In genomic region chr19:6321786-6322621, GRCm38 (mm10) we compare ENCODE assay signal across 11 mouse cellular contexts. TPM values are rescaled to one million over a fixed set of nuclear protein-coding genes. Genes with fewer than 3 reads are reported as not detected.
DNase-seq lines count a peak whose midpoint lies in the region; ATAC-seq and TF ChIP-seq lines count a peak whose summit lies in the region.
"Had no signal": no experiment of that assay in that cellular context is flagged by ENCODE, and none has a peak within 500 bp of the region (broad histone marks: within the 10 kb centered on the region; RNA-seq: fewer than 3 reads in every experiment).

No protein-coding gene starts in this region.

- H3K27me3 ChIP-seq in cerebellum, adult 2 months (ENCODE audit: control insufficient read depth, insufficient read depth, low read length): no peaks in the 10 kb centered on the region
- no peaks in the 10 kb centered on the region for H3K27me3 ChIP-seq in intestine, embryonic 14.5 days (replicated peaks; ENCODE audit: control insufficient read depth, insufficient read depth, low read length)
- H3K27me3 ChIP-seq in stomach, postnatal 0 days (ENCODE audit: control insufficient read depth, insufficient read depth, low read length): no peaks in the 10 kb centered on the region
- H3K27me3 ChIP-seq in thymus, adult 2 months (ENCODE audit: control insufficient read depth, insufficient read depth, low read length): no peaks in the 10 kb centered on the region
- H3K27me3 ChIP-seq: midbrain, embryonic 12.5 days had no signal

- H3K9me3 ChIP-seq in intestine, embryonic 14.5 days (ENCODE audit: control insufficient read depth, low read length): no peaks in the 10 kb centered on the region
- H3K9me3 ChIP-seq in stomach, postnatal 0 days (ENCODE audit: control insufficient read depth, low read length): no peaks in the 10 kb centered on the region
- H3K9me3 ChIP-seq: G1E; midbrain, embryonic 12.5 days had no signal

- H3K4me1 ChIP-seq in cerebellum, adult 2 months (ENCODE audit: control insufficient read depth, insufficient read depth, low read length): peaks cover 2% of the 10 kb centered on the region; the same call in 1 of the 2 replicates
- H3K4me1 ChIP-seq in intestine, embryonic 14.5 days (replicated peaks; ENCODE audit: control insufficient read depth, insufficient read depth, low read length): no peaks in the 10 kb centered on the region
- H3K4me1 ChIP-seq in stomach, postnatal 0 days (replicated peaks; ENCODE audit: control insufficient read depth, insufficient read depth): no peaks in the 10 kb centered on the region
- no peaks in the 10 kb centered on the region for H3K4me1 ChIP-seq in thymus, adult 2 months (replicated peaks; ENCODE audit: control insufficient read depth, insufficient read depth, low read length)
- H3K4me1 ChIP-seq: midbrain, embryonic 12.5 days had no signal

- no peak for TF ChIP-seq EP300 in stomach, postnatal 0 days (optimal IDR thresholded peaks at IDR 0.05)

- DNase-seq in cerebellum, adult 2 months: peak; percentile 27 to 62
- no peak for DNase-seq in cerebellum, postnatal 25 days
- peak; percentile 60 to 67 for DNase-seq in urinary bladder, adult 18-20 months (ENCODE audit: low spot score in 2 of 2)
- DNase-seq in urinary bladder, postnatal 10 days (ENCODE audit: low spot score): no peak
- DNase-seq in intestine, embryonic 14.5 days (ENCODE audit: low spot score): no peak
- DNase-seq in stomach, postnatal 0 days (ENCODE audit: low spot score): peak; percentile 63
- no peak for DNase-seq in spleen, postnatal 10 days (ENCODE audit: low spot score in 2 of 2)
- DNase-seq in thymus, adult 2 months: no peak
- DNase-seq: left cerebral cortex, postnatal 4 days had no signal

- peak; percentile 56 for ATAC-seq in intestine, embryonic 14.5 days (replicated peaks; ENCODE audit: low FRiP score, low TSS enrichment, low read depth)
- ATAC-seq in stomach, postnatal 0 days (ENCODE audit: low FRiP score, low TSS enrichment): peak; percentile 82

- peaks cover 47% of the 10 kb centered on the region for H3K36me3 ChIP-seq in intestine, embryonic 14.5 days (ENCODE audit: control insufficient read depth, insufficient read depth, low read length)
- H3K36me3 ChIP-seq in stomach, postnatal 0 days (ENCODE audit: control insufficient read depth, insufficient read depth, low read length): peaks cover 19% of the 10 kb centered on the region
- no peaks in the 10 kb centered on the region for H3K36me3 ChIP-seq in thymus, adult 2 months (ENCODE audit: control insufficient read depth, insufficient read depth, low read length)

- TF ChIP-seq CTCF in cerebellum, adult 2 months (IDR thresholded peaks at IDR 0.05; ENCODE audit: borderline replicate concordance, insufficient read depth, low read depth, low read length): no peak
- no peak for TF ChIP-seq CTCF in stomach, postnatal 0 days (IDR thresholded peaks at IDR 0.05; ENCODE audit: low read depth)
- no peak for TF ChIP-seq CTCF in thymus, adult 2 months (IDR thresholded peaks at IDR 0.05; ENCODE audit: borderline replicate concordance, control insufficient read depth, extremely low read depth, insufficient read depth, low read length, poor library complexity)

- no peak for TF ChIP-seq POLR2A in cerebellum, adult 2 months (IDR thresholded peaks at IDR 0.05; ENCODE audit: borderline replicate concordance, insufficient read depth, low read length)
- TF ChIP-seq POLR2A in thymus, adult 2 months (IDR thresholded peaks at IDR 0.05; ENCODE audit: control insufficient read depth, extremely low read depth, insufficient read depth, low read length, poor library complexity): no peak

- no peak overlapping the region for H3K27ac ChIP-seq in cerebellum, adult 2 months (ENCODE audit: insufficient read depth, low read length)
- H3K27ac ChIP-seq in intestine, embryonic 14.5 days (ENCODE audit: low read depth): no peak overlapping the region
- H3K27ac ChIP-seq in stomach, postnatal 0 days (replicated peaks): peak overlapping the region; percentile 82
- H3K27ac ChIP-seq in thymus, adult 2 months (ENCODE audit: control insufficient read depth, insufficient read depth, low read length): no peak overlapping the region
- H3K27ac ChIP-seq: midbrain, embryonic 12.5 days had no signal

- no peak overlapping the region for H3K9ac ChIP-seq in intestine, embryonic 14.5 days (ENCODE audit: low read length)
- H3K9ac ChIP-seq in stomach, postnatal 0 days (ENCODE audit: low read length): peak overlapping the region; percentile 41; the same call in 1 of the 2 replicates
- H3K9ac ChIP-seq: midbrain, embryonic 12.5 days had no signal

- H3K4me2 ChIP-seq in intestine, embryonic 14.5 days (ENCODE audit: low read length): no peak overlapping the region
- H3K4me2 ChIP-seq in stomach, postnatal 0 days (replicated peaks; ENCODE audit: low read depth): peak overlapping the region; percentile 27
- H3K4me2 ChIP-seq: midbrain, embryonic 12.5 days had no signal

- WGBS in cerebellum, adult 2 months: 77% methylated on average over 33 of the region's 33 CpGs
- WGBS in intestine, embryonic 14.5 days: 70% methylated on average over 33 of the region's 33 CpGs
- WGBS in stomach, postnatal 0 days: 49% methylated on average over 33 of the region's 33 CpGs
- WGBS in thymus, adult 2 months: 94% methylated on average over 33 of the region's 33 CpGs

- H3K4me3 ChIP-seq in cerebellum, adult 2 months (replicated peaks; ENCODE audit: insufficient read depth, low read depth, low read length): no peak overlapping the region
- no peak overlapping the region for H3K4me3 ChIP-seq in intestine, embryonic 14.5 days (ENCODE audit: low read depth, low read length)
- H3K4me3 ChIP-seq in stomach, postnatal 0 days (ENCODE audit: low read depth, low read length): no peak overlapping the region
- H3K4me3 ChIP-seq in thymus, adult 2 months (ENCODE audit: control insufficient read depth, insufficient read depth, low read length): no peak overlapping the region
- H3K4me3 ChIP-seq: midbrain, embryonic 12.5 days had no signal

RNA-seq across cellular contexts. Expression of gene Men1, which starts 12.8 kb away (rescaled TPM):
- polyA plus RNA-seq in cerebellum, adult 2 months (2012; rRNA removed): 84.1 and 85.5 TPM in 2 replicates
- polyA plus RNA-seq in intestine, embryonic 14.5 days (2014; fragmentation: Nextera tagmentation; extraction: Ambion mirVana): 55.2 and 56.2 TPM in 2 replicates
- 27.1 and 27.9 TPM in 2 replicates for polyA plus RNA-seq in stomach, postnatal 0 days (2015; fragmentation: Nextera tagmentation; extraction: Ambion mirVana)
- polyA plus RNA-seq in thymus, adult 2 months (2012; rRNA removed): 141 and 143 TPM in 2 replicates

RNA-seq across cellular contexts. Expression of gene Cdc42bpg, which starts 15.7 kb away (rescaled TPM):
- 33.1 and 36.5 TPM in 2 replicates for polyA plus RNA-seq in cerebellum, adult 2 months (2012; rRNA removed)
- 1.5 and 1.8 TPM in 2 replicates for polyA plus RNA-seq in intestine, embryonic 14.5 days (2014; fragmentation: Nextera tagmentation; extraction: Ambion mirVana)
- polyA plus RNA-seq in stomach, postnatal 0 days (2015; fragmentation: Nextera tagmentation; extraction: Ambion mirVana): 1.3 and 1.9 TPM in 2 replicates
- 12.8 and 12.9 TPM in 2 replicates for polyA plus RNA-seq in thymus, adult 2 months (2012; rRNA removed)

RNA-seq across cellular contexts. Expression of gene Map4k2, which starts 18.9 kb away (rescaled TPM):
- polyA plus RNA-seq in cerebellum, adult 2 months (2012; rRNA removed): 317 and 326 TPM in 2 replicates
- 7.6 and 9.2 TPM in 2 replicates for polyA plus RNA-seq in intestine, embryonic 14.5 days (2014; fragmentation: Nextera tagmentation; extraction: Ambion mirVana)
- polyA plus RNA-seq in stomach, postnatal 0 days (2015; fragmentation: Nextera tagmentation; extraction: Ambion mirVana): 5.2 and 5.7 TPM in 2 replicates
- 1,004 and 1,040 TPM in 2 replicates for polyA plus RNA-seq in thymus, adult 2 months (2012; rRNA removed)

RNA-seq across cellular contexts. Expression of gene Sf1, which starts 41.5 kb away (rescaled TPM):
- polyA plus RNA-seq in cerebellum, adult 2 months (2012; rRNA removed): 175 and 196 TPM in 2 replicates
- 135 and 143 TPM in 2 replicates for polyA plus RNA-seq in intestine, embryonic 14.5 days (2014; fragmentation: Nextera tagmentation; extraction: Ambion mirVana)
- polyA plus RNA-seq in stomach, postnatal 0 days (2015; fragmentation: Nextera tagmentation; extraction: Ambion mirVana): 42.3 and 52.0 TPM in 2 replicates
- polyA plus RNA-seq in thymus, adult 2 months (2012; rRNA removed): 365 and 553 TPM in 2 replicates

RNA-seq across cellular contexts. Expression of gene Ehd1, which starts 45.5 kb away (rescaled TPM):
- 168 and 220 TPM in 2 replicates for polyA plus RNA-seq in cerebellum, adult 2 months (2012; rRNA removed)
- 46.9 and 47.7 TPM in 2 replicates for polyA plus RNA-seq in intestine, embryonic 14.5 days (2014; fragmentation: Nextera tagmentation; extraction: Ambion mirVana)
- polyA plus RNA-seq in stomach, postnatal 0 days (2015; fragmentation: Nextera tagmentation; extraction: Ambion mirVana): 62.0 and 63.8 TPM in 2 replicates
- 141 and 159 TPM in 2 replicates for polyA plus RNA-seq in thymus, adult 2 months (2012; rRNA removed)

Comparison
In these comparisons a context has a peak if more than half of its experiments do, and no peak if none do; other contexts are left out.
1. DNase-seq: peak in cerebellum, adult 2 months (2 of 2), urinary bladder, adult 18-20 months (2 of 2) and stomach, postnatal 0 days (single experiment); none in cerebellum, postnatal 25 days (0 of 2), urinary bladder, postnatal 10 days (single experiment), intestine, embryonic 14.5 days (single experiment), spleen, postnatal 10 days (0 of 2) and thymus, adult 2 months (single experiment).
2. RNA of gene Map4k2, which starts 18.9 kb away (polyA plus RNA-seq): 1,004 to 1,040 TPM in thymus, adult 2 months and 317 to 326 TPM in cerebellum, adult 2 months; 7.6 to 9.2 TPM in intestine, embryonic 14.5 days and 5.2 to 5.7 TPM in stomach, postnatal 0 days; every median in the first group is over 10 times any median in the second.